Mouse (Mus musculus): ENCODE results near the gene Crip1. TPM values are rescaled to one million over a fixed set of nuclear protein-coding genes. Genes with fewer than 3 reads are reported as not detected.

Crip1 gene
- total RNA-seq, 1 experiment = 173 TPM

DNA sequence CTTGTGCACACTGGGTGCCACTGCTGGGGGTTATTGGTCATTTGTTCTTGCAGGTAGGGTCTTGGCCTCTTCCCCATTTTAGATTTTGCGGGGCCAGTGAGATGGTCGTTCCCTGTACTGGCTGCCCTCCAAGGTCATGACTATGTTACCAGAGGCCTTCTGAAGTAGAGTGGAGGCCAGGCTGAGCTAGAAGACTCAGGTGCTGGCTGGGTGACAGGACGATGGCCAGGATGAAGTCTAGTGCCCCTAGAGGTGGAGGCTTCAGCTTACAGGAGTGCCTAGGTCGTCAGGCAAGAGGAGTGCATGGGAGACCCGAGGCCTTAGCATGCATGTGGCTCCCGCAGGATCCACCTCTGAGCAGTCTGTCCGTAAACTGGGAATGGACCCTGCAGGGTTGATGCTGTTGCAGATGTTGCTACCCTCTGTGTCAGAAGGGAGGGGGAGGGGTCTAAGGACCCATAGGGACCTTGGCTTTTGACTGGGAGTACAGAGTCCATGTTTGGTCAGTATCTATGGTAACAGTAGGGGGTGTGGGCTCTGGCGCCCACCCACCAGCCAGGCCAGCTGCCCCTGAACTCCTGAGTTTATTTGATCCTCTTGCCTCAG is 42.2 kb upstream of the Crip1 start:
- Histone ChIP-seq H3K4me3 (ENCODE audit: insufficient read depth in 1 of 2, low read depth in 1 of 2, low read length in 2 of 2, poor library complexity in 1 of 2, severe bottlenecking in 1 of 2) (no peak overlapping the region), H3K4me1 (ENCODE audit: control insufficient read depth in 2 of 2, insufficient read depth in 2 of 2, low read length in 2 of 2, poor library complexity in 1 of 2) (peaks cover 8 to 31% of the 10 kb centered on the region in 2 experiments; a peak in 2 of 4 replicates), H3K9ac (ENCODE audit: insufficient read depth, low read depth, low read length, poor library complexity, severe bottlenecking) (no peak overlapping the region), H3K36me3 (ENCODE audit: control insufficient read depth, insufficient read depth, low read length, poor library complexity, severe bottlenecking) (peaks cover 2% of the 10 kb centered on the region; the same call in 1 of the 2 replicates), H3K9me3 (ENCODE audit: control insufficient read depth, insufficient read depth, low read depth, low read length) (no peaks in the 10 kb centered on the region), H3K27ac (ENCODE audit: insufficient read depth, low read depth, low read length, poor library complexity, severe bottlenecking) (no peak overlapping the region)
- DNase-seq (ENCODE audit: low read depth, low spot score) = no peak
- TF ChIP-seq HCFC1 (IDR thresholded peaks at IDR 0.05; ENCODE audit: borderline replicate concordance, insufficient read depth, low read length) (no peak), ZC3H11A (IDR thresholded peaks at IDR 0.05; ENCODE audit: borderline replicate concordance, low read depth, low read length) (no peak), CHD2 (IDR thresholded peaks at IDR 0.05; ENCODE audit: low read depth, low read length) (no peak), ZNF384 (IDR thresholded peaks at IDR 0.05; ENCODE audit: low read depth, low read length) (no peak), MAFK (IDR thresholded peaks at IDR 0.05; ENCODE audit: insufficient read depth, low read depth, low read length) (no peak)
- in situ Hi-C loops (cut with MboI; ENCODE audit: low sequenced_read_pairs in 2 of 2, unreplicated experiment in 2 of 2) = no loop called here

- in situ Hi-C loops (cut with MboI; ENCODE audit: low sequenced_read_pairs in 2 of 2, unreplicated experiment in 2 of 2) = no loop called here
Measured at GRCm38 (mm10) chr12:113106386-113106785, 39.7 kb upstream of the Crip1 start.

DNA sequence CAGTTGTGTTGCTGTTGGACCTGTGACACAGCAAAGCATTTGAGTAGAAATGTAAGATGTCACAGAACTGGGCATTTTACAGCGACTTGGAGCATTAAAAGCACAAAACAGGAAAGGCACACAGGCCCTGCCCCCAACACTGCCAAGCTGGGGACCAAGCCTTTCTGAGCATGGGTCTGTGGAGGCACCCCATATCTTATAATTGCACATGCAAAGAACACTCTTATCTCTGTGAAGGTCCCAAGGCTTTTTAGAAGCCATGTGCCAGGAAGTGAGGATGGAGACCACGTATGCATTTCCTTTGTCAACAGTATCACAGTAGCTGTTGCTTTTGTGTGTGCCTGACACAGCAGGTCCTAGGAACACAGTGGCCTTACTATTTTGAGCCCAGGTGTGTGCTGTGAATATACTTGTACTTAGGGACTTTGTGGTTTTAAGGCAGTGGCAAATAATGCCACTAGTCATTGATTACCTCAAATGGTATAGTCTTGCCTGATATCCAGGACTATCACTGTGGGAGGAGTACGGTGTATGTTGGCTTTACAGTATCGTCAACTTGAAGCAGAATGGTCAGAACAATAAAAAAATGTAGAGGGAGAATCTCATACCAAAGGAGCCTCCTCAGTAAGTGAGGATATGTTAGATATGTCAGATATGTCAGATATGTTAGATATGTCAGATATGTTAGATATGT is 38.5 kb upstream of the Crip1 start:
- no peak overlapping the region for H3K9ac ChIP-seq (ENCODE audit: insufficient read depth, low read depth, low read length, poor library complexity, severe bottlenecking)
- no peak overlapping the region for H3K27ac ChIP-seq (ENCODE audit: insufficient read depth, low read depth, low read length, poor library complexity, severe bottlenecking)
- no peak overlapping the region for H3K4me3 ChIP-seq (ENCODE audit: insufficient read depth in 1 of 2, low read depth in 1 of 2, low read length in 2 of 2, poor library complexity in 1 of 2, severe bottlenecking in 1 of 2)
- H3K36me3 ChIP-seq (ENCODE audit: control insufficient read depth, insufficient read depth, low read length, poor library complexity, severe bottlenecking) = peaks cover 2% of the 10 kb centered on the region; the same call in 1 of the 2 replicates
- H3K9me3 ChIP-seq (ENCODE audit: control insufficient read depth, insufficient read depth, low read depth, low read length) = no peaks in the 10 kb centered on the region
- no peak for TF ChIP-seq ZC3H11A (IDR thresholded peaks at IDR 0.05; ENCODE audit: borderline replicate concordance, low read depth, low read length)
- in situ Hi-C loops (cut with MboI; ENCODE audit: low sequenced_read_pairs in 2 of 2, unreplicated experiment in 2 of 2) = no loop called here
- no peak for DNase-seq (ENCODE audit: low read depth, low spot score)
- peaks cover 9 to 21% of the 10 kb centered on the region in 2 experiments; a peak in 2 of 4 replicates for H3K4me1 ChIP-seq (ENCODE audit: control insufficient read depth in 2 of 2, insufficient read depth in 2 of 2, low read length in 2 of 2, poor library complexity in 1 of 2)

More at GRCm38 (mm10) chr12:113106386-113106785, 39.7 kb upstream of the Crip1 start:
- H3K4me1 ChIP-seq (ENCODE audit: control insufficient read depth in 2 of 2, insufficient read depth in 2 of 2, low read length in 2 of 2, poor library complexity in 1 of 2) = peaks cover 8 to 19% of the 10 kb centered on the region in 2 experiments; a peak in 2 of 4 replicates
- H3K27ac ChIP-seq (ENCODE audit: insufficient read depth, low read depth, low read length, poor library complexity, severe bottlenecking) = no peak overlapping the region
- no peaks in the 10 kb centered on the region for H3K9me3 ChIP-seq (ENCODE audit: control insufficient read depth, insufficient read depth, low read depth, low read length)
- H3K9ac ChIP-seq (ENCODE audit: insufficient read depth, low read depth, low read length, poor library complexity, severe bottlenecking) = no peak overlapping the region
- peaks cover 2% of the 10 kb centered on the region; the same call in 1 of the 2 replicates for H3K36me3 ChIP-seq (ENCODE audit: control insufficient read depth, insufficient read depth, low read length, poor library complexity, severe bottlenecking)
- TF ChIP-seq HCFC1 (IDR thresholded peaks at IDR 0.05; ENCODE audit: borderline replicate concordance, insufficient read depth, low read length) (no peak), CHD2 (IDR thresholded peaks at IDR 0.05; ENCODE audit: low read depth, low read length) (no peak), ZC3H11A (IDR thresholded peaks at IDR 0.05; ENCODE audit: borderline replicate concordance, low read depth, low read length) (no peak), MAFK (IDR thresholded peaks at IDR 0.05; ENCODE audit: insufficient read depth, low read depth, low read length) (no peak), ZNF384 (IDR thresholded peaks at IDR 0.05; ENCODE audit: low read depth, low read length) (no peak)
- no peak for DNase-seq (ENCODE audit: low read depth, low spot score)
- no peak overlapping the region for H3K4me3 ChIP-seq (ENCODE audit: insufficient read depth in 1 of 2, low read depth in 1 of 2, low read length in 2 of 2, poor library complexity in 1 of 2, severe bottlenecking in 1 of 2)

DNA sequence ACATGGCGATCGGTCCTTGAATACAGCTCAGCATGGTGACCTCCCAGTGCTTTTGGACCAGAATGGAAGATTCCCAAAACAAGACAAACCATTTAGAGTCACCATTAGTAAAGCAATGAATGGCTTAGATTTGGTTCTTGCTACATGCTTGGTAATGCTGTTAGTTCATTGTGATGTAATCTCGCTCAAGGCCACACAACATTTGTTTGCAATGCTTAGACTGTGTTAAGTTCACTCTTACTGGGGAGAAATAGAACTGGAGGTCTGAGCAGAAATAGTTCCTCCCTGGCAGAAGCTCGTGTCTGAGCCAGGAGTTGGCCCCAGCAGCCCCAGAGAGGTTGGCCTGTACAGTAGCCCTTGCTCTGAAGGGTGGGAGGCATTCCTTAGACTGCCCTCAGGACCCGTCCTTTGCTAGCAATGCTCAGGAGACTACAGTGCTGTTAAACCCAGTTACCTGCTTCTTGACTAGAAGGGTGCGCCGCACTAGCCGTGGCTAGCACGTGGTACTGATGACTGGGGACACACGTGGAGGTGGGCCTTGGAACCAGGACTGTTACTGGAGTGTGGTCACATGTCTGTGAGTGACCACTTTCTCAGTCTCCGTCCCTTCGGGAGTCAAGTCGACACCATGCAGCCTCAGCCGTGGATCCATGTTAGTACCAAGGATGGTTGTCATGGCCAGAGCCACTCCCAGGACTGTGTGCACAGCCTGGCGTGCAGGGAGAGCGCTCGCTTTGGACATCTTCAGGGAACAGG is 37.4 kb upstream of the Crip1 start:
- Histone ChIP-seq H3K36me3 (ENCODE audit: control insufficient read depth, insufficient read depth, low read length, poor library complexity, severe bottlenecking) (peaks cover 11% of the 10 kb centered on the region; the same call in 1 of the 2 replicates), H3K27ac (ENCODE audit: insufficient read depth, low read depth, low read length, poor library complexity, severe bottlenecking) (no peak overlapping the region), H3K9ac (ENCODE audit: insufficient read depth, low read depth, low read length, poor library complexity, severe bottlenecking) (no peak overlapping the region), H3K9me3 (ENCODE audit: control insufficient read depth, insufficient read depth, low read depth, low read length) (no peaks in the 10 kb centered on the region), H3K4me3 (ENCODE audit: insufficient read depth in 1 of 2, low read depth in 1 of 2, low read length in 2 of 2, poor library complexity in 1 of 2, severe bottlenecking in 1 of 2) (no peak overlapping the region), H3K4me1 (ENCODE audit: control insufficient read depth in 2 of 2, insufficient read depth in 2 of 2, low read length in 2 of 2, poor library complexity in 1 of 2) (peaks cover 12 to 27% of the 10 kb centered on the region in 2 experiments)
- in situ Hi-C loops (cut with MboI; ENCODE audit: low sequenced_read_pairs in 2 of 2, unreplicated experiment in 2 of 2) = no loop called here
- TF ChIP-seq ZNF384 (IDR thresholded peaks at IDR 0.05; ENCODE audit: low read depth, low read length) = no peak
- TF ChIP-seq ZC3H11A (IDR thresholded peaks at IDR 0.05; ENCODE audit: borderline replicate concordance, low read depth, low read length) = no peak
- DNase-seq (ENCODE audit: low read depth, low spot score) = no peak

Data from ES-E14 (cell line).